In the genomic region with DNA sequence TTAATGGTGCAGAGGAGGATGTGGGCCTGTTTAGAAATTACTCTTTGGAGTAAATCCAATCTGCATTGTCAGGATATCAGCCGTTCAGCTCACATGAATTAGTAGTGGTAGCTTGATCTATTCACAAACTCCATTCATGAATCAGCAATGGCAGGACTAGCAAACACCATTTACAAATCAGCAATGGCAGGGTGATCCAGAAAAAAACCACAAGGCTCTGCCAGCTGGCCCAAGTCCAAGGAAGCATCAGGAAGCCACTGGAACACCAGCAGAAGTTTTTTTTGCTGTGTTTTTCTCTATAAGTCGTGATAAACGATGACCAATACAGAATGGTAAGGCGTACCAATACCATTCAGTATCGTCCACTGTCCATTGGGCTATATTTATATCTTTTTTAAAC, we compare ENCODE assay signal across 32 mouse cellular contexts. TPM values are rescaled to one million over a fixed set of nuclear protein-coding genes. Genes with fewer than 3 reads are reported as not detected.
DNase-seq lines count a peak whose midpoint lies in the region; ATAC-seq and TF ChIP-seq lines count a peak whose summit lies in the region.
"Had no signal": no experiment of that assay in that cellular context is flagged by ENCODE, and none has a peak within 500 bp of the region (broad histone marks: within the 10 kb centered on the region; RNA-seq: fewer than 3 reads in every experiment).

No protein-coding gene starts in this region.

- no peak for TF ChIP-seq CTCF in liver, adult 2 months (IDR thresholded peaks at IDR 0.05; ENCODE audit: low read depth, low read length)

- no peaks in the 10 kb centered on the region for H3K79me2 ChIP-seq in liver, adult 2 months (ENCODE audit: control insufficient read depth, insufficient read depth, low read length)

- no peak overlapping the region for H3K9ac ChIP-seq in liver, adult 2 months (ENCODE audit: low read depth, low read length)
- no peak overlapping the region for H3K9ac ChIP-seq in liver, embryonic 11.5 days (ENCODE audit: low read depth, low read length)
- H3K9ac ChIP-seq: embryonic facial prominence, embryonic 13.5 days; forebrain, embryonic 15.5 days; heart, embryonic 12.5 days; hindbrain, embryonic 14.5 days; limb, embryonic 13.5 days; liver, embryonic 13.5 days; midbrain, embryonic 15.5 days; stomach, embryonic 15.5 days had no signal

- no peaks in the 10 kb centered on the region for H3K36me3 ChIP-seq in liver, adult 2 months (ENCODE audit: control insufficient read depth, insufficient read depth, low read length)
- H3K36me3 ChIP-seq in liver, embryonic 11.5 days (ENCODE audit: control insufficient read depth, insufficient read depth, low read length): no peaks in the 10 kb centered on the region; the same call in 1 of the 2 replicates
- H3K36me3 ChIP-seq: embryonic facial prominence, embryonic 13.5 days; forebrain, embryonic 15.5 days; liver, embryonic 13.5 days; midbrain, embryonic 15.5 days; stomach, embryonic 15.5 days had no signal

- WGBS in liver, adult 2 months: 89% methylated on average over 5 of the region's 5 CpGs
- WGBS in liver, embryonic 11.5 days: 89% methylated on average over 5 of the region's 5 CpGs

- H3K4me2 ChIP-seq in liver, embryonic 11.5 days: no peak overlapping the region
- H3K4me2 ChIP-seq: embryonic facial prominence, embryonic 13.5 days; forebrain, embryonic 15.5 days; heart, embryonic 12.5 days; hindbrain, embryonic 14.5 days; limb, embryonic 13.5 days; liver, embryonic 13.5 days; midbrain, embryonic 15.5 days; stomach, embryonic 15.5 days had no signal

- H3K27me3 ChIP-seq in liver, adult 2 months (ENCODE audit: control insufficient read depth, insufficient read depth, low read length): no peaks in the 10 kb centered on the region
- no peaks in the 10 kb centered on the region for H3K27me3 ChIP-seq in liver, embryonic 11.5 days (replicated peaks; ENCODE audit: control insufficient read depth, insufficient read depth, low read length)
- H3K27me3 ChIP-seq: embryonic facial prominence, embryonic 13.5 days; forebrain, embryonic 15.5 days; heart, embryonic 12.5 days; limb, embryonic 13.5 days; liver, embryonic 13.5 days; midbrain, embryonic 15.5 days; Patski; stomach, embryonic 15.5 days had no signal

- no peak overlapping the region for H3K4me3 ChIP-seq in liver, adult 2 months (ENCODE audit: insufficient read depth, low read depth, low read length)
- H3K4me3 ChIP-seq in liver, embryonic 11.5 days (ENCODE audit: low read depth, low read length): no peak overlapping the region
- H3K4me3 ChIP-seq: embryonic facial prominence, embryonic 13.5 days; forebrain, embryonic 10.5 days; forebrain, embryonic 15.5 days; gastrocnemius, adult 2 months; heart, adult 2 months; heart, embryonic 12.5 days; left cerebral cortex, adult 2 months; limb, embryonic 13.5 days; liver, embryonic 13.5 days; midbrain, embryonic 15.5 days; stomach, embryonic 15.5 days had no signal

- H3K4me1 ChIP-seq in liver, adult 2 months (ENCODE audit: control insufficient read depth, insufficient read depth, low read length): no peaks in the 10 kb centered on the region
- H3K4me1 ChIP-seq in liver, embryonic 11.5 days (replicated peaks; ENCODE audit: control insufficient read depth, insufficient read depth, low read length): no peaks in the 10 kb centered on the region
- H3K4me1 ChIP-seq: embryonic facial prominence, embryonic 13.5 days; forebrain, embryonic 15.5 days; liver, embryonic 13.5 days; midbrain, embryonic 15.5 days; stomach, embryonic 15.5 days had no signal

- H3K9me3 ChIP-seq in liver, embryonic 11.5 days (ENCODE audit: control insufficient read depth, low read length): no peaks in the 10 kb centered on the region
- H3K9me3 ChIP-seq: liver, embryonic 13.5 days; midbrain, embryonic 15.5 days; stomach, embryonic 15.5 days had no signal

- ATAC-seq in liver, embryonic 11.5 days (replicated peaks; ENCODE audit: low FRiP score): no peak
- ATAC-seq: CD4-positive, CD25-positive, alpha-beta regulatory T cell, adult 4 months; forebrain, embryonic 15.5 days; inflammation-experienced regulatory T-cells, adult 6 months; midbrain, embryonic 15.5 days; Patski had no signal

- no peak overlapping the region for H3K27ac ChIP-seq in liver, adult 2 months (replicated peaks; ENCODE audit: insufficient read depth, low read depth, low read length)
- no peak overlapping the region for H3K27ac ChIP-seq in liver, embryonic 11.5 days (ENCODE audit: low read depth, low read length)
- H3K27ac ChIP-seq: embryonic facial prominence, embryonic 13.5 days; forebrain, embryonic 10.5 days; gastrocnemius, adult 2 months; heart, adult 2 months; hindbrain, embryonic 14.5 days; left cerebral cortex, adult 2 months; limb, embryonic 13.5 days; liver, embryonic 13.5 days; midbrain, embryonic 15.5 days; stomach, embryonic 15.5 days had no signal

- peak; percentile 29 to 31 for DNase-seq in cerebellum, postnatal 10 days
- DNase-seq in cerebellum, adult 8-10 months: no peak
- peak; percentile 27 for DNase-seq in liver, adult 2 months (ENCODE audit: extremely low read depth, low read depth, low spot score)
- DNase-seq in liver, embryonic 11.5 days (ENCODE audit: low spot score): no peak
- peak; percentile 33 for DNase-seq in MN1 (ENCODE audit: low spot score)
- DNase-seq in urinary bladder, postnatal 25 days (ENCODE audit: low spot score): no peak
- no peak for DNase-seq in testis, postnatal 14 days (ENCODE audit: low spot score)
- DNase-seq: cerebellum, adult 11 months; cerebellum, adult 9-11 months; gastrocnemius, adult 2 months; gastrocnemius, postnatal 36 days; heart, adult 2 months; heart, postnatal 4 days; kidney, adult 18-20 months; kidney, postnatal 14 days; liver, embryonic 13.5 days; lung, adult 18-20 months; lung, postnatal 10 days; right cerebral cortex, postnatal 25 days; thymus, postnatal 14 days had no signal

- TF ChIP-seq POLR2A in liver, adult 2 months (IDR thresholded peaks at IDR 0.05; ENCODE audit: extremely low read depth, insufficient read depth, low read length): no peak

RNA-seq across cellular contexts. Expression of a gene that starts 48.0 kb away (rescaled TPM):
- total RNA-seq in liver, adult 2 months (2014; rRNA removed): 1.3 and 1.5 TPM in 2 replicates
- polyA plus RNA-seq in liver, adult 2 months (2012; rRNA removed): 1.8 and 2.1 TPM in 2 replicates
- 7.2 TPM in 2 replicates for polyA plus RNA-seq in liver, embryonic 11.5 days (2014; fragmentation: Nextera tagmentation; extraction: Ambion mirVana)

Comparison
In these comparisons a context has a peak if more than half of its experiments do, and no peak if none do; other contexts are left out.
1. DNase-seq: peak in cerebellum, postnatal 10 days (2 of 2), liver, adult 2 months (single experiment) and MN1 (single experiment); none in cerebellum, adult 8-10 months (single experiment), liver, embryonic 11.5 days (single experiment), urinary bladder, postnatal 25 days (single experiment) and testis, postnatal 14 days (single experiment).